ENCODE assay signal across 8 mouse cellular contexts in genomic region chr2:3474861-3475283, GRCm38 (mm10). TPM values are rescaled to one million over a fixed set of nuclear protein-coding genes. Genes with fewer than 3 reads are reported as not detected.
DNase-seq lines count a peak whose midpoint lies in the region; ATAC-seq and TF ChIP-seq lines count a peak whose summit lies in the region.

TSS of gene Suv39h2 (minus strand) at chr2:3475031.

- H3K4me1 ChIP-seq in heart, embryonic 12.5 days (replicated peaks) = peaks cover 5% of the 10 kb centered on the region
- H3K4me1 ChIP-seq in kidney, postnatal 0 days (replicated peaks; ENCODE audit: insufficient read depth, low read length) = no peaks in the 10 kb centered on the region
- H3K4me1 ChIP-seq in liver, embryonic 11.5 days (replicated peaks; ENCODE audit: control insufficient read depth, insufficient read depth, low read length) = peaks cover 4% of the 10 kb centered on the region; the same call in 1 of the 2 replicates
- H3K4me1 ChIP-seq in stomach, embryonic 14.5 days (ENCODE audit: control insufficient read depth, insufficient read depth, low read length) = peaks cover 4% of the 10 kb centered on the region; the same call in 1 of the 2 replicates

- H3K9me3 ChIP-seq in heart, embryonic 12.5 days (replicated peaks) = 0 out of 2 replicates have a peak, but pooled peaks cover 6% of the 10 kb centered on the region
- no peaks in the 10 kb centered on the region for H3K9me3 ChIP-seq in kidney, postnatal 0 days (replicated peaks; ENCODE audit: low read length)
- peaks cover 3% of the 10 kb centered on the region; the same call in 1 of the 2 replicates for H3K9me3 ChIP-seq in liver, embryonic 11.5 days (ENCODE audit: control insufficient read depth, low read length)
- H3K9me3 ChIP-seq in stomach, embryonic 14.5 days (ENCODE audit: control insufficient read depth, low read depth, low read length) = no peaks in the 10 kb centered on the region

- WGBS in heart, embryonic 12.5 days = under 1% methylated on average over 42 of the region's 42 CpGs
- under 1% methylated on average over 27 of the region's 42 CpGs for WGBS in kidney, postnatal 0 days
- 0% methylated on average over 42 of the region's 42 CpGs for WGBS in liver, embryonic 11.5 days
- WGBS in stomach, embryonic 14.5 days = under 1% methylated on average over 42 of the region's 42 CpGs

- no peaks in the 10 kb centered on the region for H3K27me3 ChIP-seq in heart, embryonic 12.5 days (replicated peaks)
- H3K27me3 ChIP-seq in kidney, postnatal 0 days (ENCODE audit: insufficient read depth, low read length) = no peaks in the 10 kb centered on the region
- H3K27me3 ChIP-seq in liver, embryonic 11.5 days (replicated peaks; ENCODE audit: control insufficient read depth, insufficient read depth, low read length) = no peaks in the 10 kb centered on the region
- H3K27me3 ChIP-seq in stomach, embryonic 14.5 days (ENCODE audit: control insufficient read depth, insufficient read depth, low read length) = no peaks in the 10 kb centered on the region

- no peak; the same call in 1 of the 2 replicates for TF ChIP-seq CTCF in kidney, postnatal 0 days (IDR thresholded peaks at IDR 0.05; ENCODE audit: low read depth)

- H3K4me3 ChIP-seq in heart, embryonic 12.5 days = peak within 1 kb of the TSS; percentile 77
- peak within 1 kb of the TSS; percentile 97 for H3K4me3 ChIP-seq in kidney, postnatal 0 days (replicated peaks; ENCODE audit: low read depth, low read length)
- peak within 1 kb of the TSS; percentile 93 for H3K4me3 ChIP-seq in liver, embryonic 11.5 days (ENCODE audit: low read depth, low read length)
- H3K4me3 ChIP-seq in stomach, embryonic 14.5 days (ENCODE audit: low read depth, low read length) = peak within 1 kb of the TSS; percentile 95

- DNase-seq in CD4-positive helper T cell, adult 2 months (ENCODE audit: low read depth, low spot score) = peak; percentile 97
- peak; percentile 83 for DNase-seq in brain, embryonic 18.5 days (ENCODE audit: low read depth, low spot score)
- peak; percentile 98 for DNase-seq in kidney, postnatal 0 days (ENCODE audit: low spot score)
- peak; percentile 98 for DNase-seq in liver, embryonic 11.5 days (ENCODE audit: low spot score)
- peak; percentile 98 for DNase-seq in naive thymus-derived CD4-positive, alpha-beta T cell, adult 2 months (ENCODE audit: low read depth)

- peak within 1 kb of the TSS; percentile 87 for H3K27ac ChIP-seq in heart, embryonic 12.5 days (ENCODE audit: poor library complexity, severe bottlenecking)
- peak within 1 kb of the TSS; percentile 78 for H3K27ac ChIP-seq in kidney, postnatal 0 days
- H3K27ac ChIP-seq in liver, embryonic 11.5 days (ENCODE audit: low read depth, low read length) = peak within 1 kb of the TSS; percentile 92
- H3K27ac ChIP-seq in stomach, embryonic 14.5 days (ENCODE audit: low read length) = peak within 1 kb of the TSS; percentile 93

- peak; percentile 96 for ATAC-seq in erythroid progenitor cell, adult 5-6 weeks (replicated peaks; ENCODE audit: low FRiP score, poor library complexity, severe bottlenecking)
- peak; percentile 99 for ATAC-seq in heart, embryonic 12.5 days (ENCODE audit: insufficient number of reproducible peaks, low FRiP score)
- peak; percentile 98 for ATAC-seq in kidney, postnatal 0 days (replicated peaks; ENCODE audit: low FRiP score, low read depth)
- peak; percentile 97 for ATAC-seq in liver, embryonic 11.5 days (replicated peaks; ENCODE audit: low FRiP score)
- ATAC-seq in stomach, embryonic 14.5 days (ENCODE audit: insufficient number of reproducible peaks, insufficient read depth, low FRiP score, low read depth) = peak; percentile 99

- peak within 1 kb of the TSS; percentile 74 for H3K4me2 ChIP-seq in heart, embryonic 12.5 days
- peak within 1 kb of the TSS; percentile 87 for H3K4me2 ChIP-seq in kidney, postnatal 0 days (ENCODE audit: low read length)
- H3K4me2 ChIP-seq in liver, embryonic 11.5 days = peak within 1 kb of the TSS; percentile 68
- peak within 1 kb of the TSS; percentile 64 for H3K4me2 ChIP-seq in stomach, embryonic 14.5 days (replicated peaks; ENCODE audit: low read depth, low read length)

- H3K36me3 ChIP-seq in heart, embryonic 12.5 days = 0 out of 2 replicates have a peak, but pooled peaks cover under 1% of the 10 kb centered on the region
- no peaks in the 10 kb centered on the region for H3K36me3 ChIP-seq in kidney, postnatal 0 days (ENCODE audit: insufficient read depth, low read length)
- 0 out of 2 replicates have a peak, but pooled peaks cover 3% of the 10 kb centered on the region for H3K36me3 ChIP-seq in liver, embryonic 11.5 days (ENCODE audit: control insufficient read depth, insufficient read depth, low read length)
- no peaks in the 10 kb centered on the region for H3K36me3 ChIP-seq in stomach, embryonic 14.5 days (ENCODE audit: control insufficient read depth, insufficient read depth, low read length)

- peak within 1 kb of the TSS; percentile 87 for H3K9ac ChIP-seq in heart, embryonic 12.5 days
- H3K9ac ChIP-seq in kidney, postnatal 0 days (ENCODE audit: low read depth, low read length) = peak within 1 kb of the TSS; percentile 69
- peak within 1 kb of the TSS; percentile 93 for H3K9ac ChIP-seq in liver, embryonic 11.5 days (ENCODE audit: low read depth, low read length)
- peak within 1 kb of the TSS; percentile 67 for H3K9ac ChIP-seq in stomach, embryonic 14.5 days (replicated peaks; ENCODE audit: low read depth, low read length)

RNA-seq across cellular contexts. Expression of gene Suv39h2, which starts in this region (rescaled TPM):
- total RNA-seq in erythroid progenitor cell, adult 5-6 weeks (2015; ENCODE audit: low replicate concordance) = 14.8 and 15.5 TPM in 2 replicates
- 8.7 and 9.2 TPM in 2 replicates for total RNA-seq in erythroid progenitor cell, adult 5-6 weeks (2017; ENCODE audit: low replicate concordance)
- 11.6 and 11.9 TPM in 2 replicates for polyA plus RNA-seq in heart, embryonic 12.5 days (2016; fragmentation: Nextera tagmentation; extraction: Ambion mirVana)
- 9.5 TPM in 2 replicates for polyA plus RNA-seq in kidney, postnatal 0 days (2015; fragmentation: Nextera tagmentation; extraction: Ambion mirVana)
- 17.6 and 19.3 TPM in 2 replicates for polyA plus RNA-seq in liver, embryonic 11.5 days (2014; fragmentation: Nextera tagmentation; extraction: Ambion mirVana)
- polyA plus RNA-seq in stomach, embryonic 14.5 days (2014; fragmentation: Nextera tagmentation; extraction: Ambion mirVana) = 16.8 and 17.9 TPM in 2 replicates

Comparison
In these comparisons a context has a peak if more than half of its experiments do, and no peak if none do; other contexts are left out.
1. Peak in every context shown above with its lines: DNase-seq, ATAC-seq, H3K4me3 ChIP-seq and H3K27ac ChIP-seq.